8 mouse cellular contexts compared by ENCODE assay signal in the genomic region with DNA sequence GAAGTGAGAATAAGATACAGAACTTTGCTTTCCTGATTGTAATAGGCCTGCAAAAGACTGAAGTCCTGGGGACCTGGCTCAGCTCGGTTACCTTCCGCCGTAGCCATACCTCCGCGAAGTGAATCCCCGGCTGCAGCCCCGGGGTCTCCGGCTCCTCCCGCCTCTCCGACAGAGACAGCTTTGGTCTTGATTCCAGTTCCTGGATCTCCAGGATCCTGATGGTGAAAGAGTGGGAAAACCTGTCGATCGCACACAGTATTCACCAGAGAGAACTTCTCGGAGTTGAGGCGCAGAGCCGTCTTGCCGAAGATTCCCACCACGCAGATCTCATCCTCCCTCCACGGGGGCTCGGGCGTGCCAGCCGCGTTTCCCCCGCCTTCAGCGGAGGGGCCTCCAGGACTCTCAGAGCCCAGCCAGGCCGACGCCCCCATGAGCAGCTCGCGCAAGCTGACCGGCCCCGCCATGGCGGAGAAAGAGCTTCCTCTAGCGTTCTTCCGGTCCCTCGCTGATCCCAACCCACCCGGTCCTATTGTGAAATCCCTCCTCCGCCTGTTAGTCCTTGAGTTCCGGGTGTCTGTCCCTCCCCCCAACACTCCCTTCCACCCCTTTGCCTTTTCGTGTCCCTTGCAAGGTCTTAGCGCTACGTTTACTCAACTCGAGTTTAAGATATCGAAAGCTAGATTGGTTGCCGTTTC. TPM values are rescaled to one million over a fixed set of nuclear protein-coding genes. Genes with fewer than 3 reads are reported as not detected.
A peak's percentile ranks its signal among the peaks of the same experiment; 100 is the strongest.
DNase-seq lines count a peak whose midpoint lies in the region; ATAC-seq and TF ChIP-seq lines count a peak whose summit lies in the region.

A gene (minus strand): TSS at position 485 of the 695 bp plus-strand sequence.

- peak; percentile 94 for DNase-seq in G1E (ENCODE audit: low spot score)
- peak; percentile 73 for DNase-seq in cerebellum, adult 11-12 months
- peak; percentile 80 to 85 for DNase-seq in heart, postnatal 14 days
- DNase-seq in layer of hippocampus, adult 18-20 months (ENCODE audit: low spot score in 2 of 2), result peak; percentile 76 to 84
- DNase-seq in lung, adult 18-20 months, result peak; percentile 84 to 89

- TF ChIP-seq CTCF in G1E (IDR thresholded peaks at IDR 0.05; ENCODE audit: low read depth, low read length), result no peak
- 0 out of 2 replicates have a peak, but pooled peaks have one; percentile 6 for TF ChIP-seq CTCF in testis, adult 2 months (IDR thresholded peaks at IDR 0.05; ENCODE audit: control insufficient read depth, insufficient read depth, insufficient replicate concordance, low read depth, low read length)

- peak within 1 kb of the TSS; percentile 95 for H3K4me3 ChIP-seq in G1E (ENCODE audit: low read depth, low read length)
- H3K4me3 ChIP-seq in forebrain, embryonic 15.5 days, result peak within 1 kb of the TSS; percentile 95
- H3K4me3 ChIP-seq in neural tube, embryonic 14.5 days (ENCODE audit: low read depth, low read length), result peak within 1 kb of the TSS; percentile 85
- H3K4me3 ChIP-seq in testis, adult 2 months (ENCODE audit: control insufficient read depth, low read depth, low read length), result peak within 1 kb of the TSS; percentile 99

- intact Hi-C loops in heart, postnatal 14 days (cut with DNase I), result no loop called here

- peaks cover 60% of the 10 kb centered on the region for H3K36me3 ChIP-seq in G1E (replicated peaks)
- peaks cover 36% of the 10 kb centered on the region for H3K36me3 ChIP-seq in forebrain, embryonic 15.5 days
- H3K36me3 ChIP-seq in neural tube, embryonic 14.5 days (ENCODE audit: control insufficient read depth, insufficient read depth, low read length), result peaks cover 12% of the 10 kb centered on the region; the same call in 1 of the 2 replicates
- H3K36me3 ChIP-seq in testis, adult 2 months (ENCODE audit: control insufficient read depth, insufficient read depth, low read length), result peaks cover 3% of the 10 kb centered on the region

- H3K27me3 ChIP-seq in G1E (ENCODE audit: insufficient read depth, low read length), result no peaks in the 10 kb centered on the region
- no peaks in the 10 kb centered on the region for H3K27me3 ChIP-seq in forebrain, embryonic 15.5 days
- no peaks in the 10 kb centered on the region for H3K27me3 ChIP-seq in neural tube, embryonic 14.5 days (ENCODE audit: control insufficient read depth, insufficient read depth, low read length)
- no peaks in the 10 kb centered on the region for H3K27me3 ChIP-seq in testis, adult 2 months (ENCODE audit: control insufficient read depth, insufficient read depth, low read length)

- peak; percentile 78; the same call in 1 of the 2 replicates for TF ChIP-seq POLR2A in testis, adult 2 months (IDR thresholded peaks at IDR 0.05; ENCODE audit: control insufficient read depth, low read depth, low read length)

- ATAC-seq in G1E (ENCODE audit: extremely low read depth, insufficient number of reproducible peaks, low FRiP score, poor library complexity, severe bottlenecking), result peak; percentile 85
- peak; percentile 93 for ATAC-seq in forebrain, embryonic 15.5 days (replicated peaks)
- ATAC-seq in neural tube, embryonic 14.5 days (ENCODE audit: low read depth), result peak; percentile 85

- H3K9ac ChIP-seq in forebrain, embryonic 15.5 days (replicated peaks), result peak within 1 kb of the TSS; percentile 88
- H3K9ac ChIP-seq in neural tube, embryonic 14.5 days (replicated peaks; ENCODE audit: low read depth, low read length), result peak within 1 kb of the TSS; percentile 68

- peak within 1 kb of the TSS; percentile 84 for H3K4me2 ChIP-seq in forebrain, embryonic 15.5 days (replicated peaks)
- peak within 1 kb of the TSS; percentile 71 for H3K4me2 ChIP-seq in neural tube, embryonic 14.5 days (ENCODE audit: low read depth, low read length)

- H3K27ac ChIP-seq in forebrain, embryonic 15.5 days (replicated peaks), result peak within 1 kb of the TSS; percentile 58
- peak within 1 kb of the TSS; percentile 7; the same call in 1 of the 2 replicates for H3K27ac ChIP-seq in neural tube, embryonic 14.5 days (ENCODE audit: low read depth, low read length)
- H3K27ac ChIP-seq in testis, adult 2 months (ENCODE audit: control insufficient read depth, insufficient read depth, low read depth, low read length), result peak within 1 kb of the TSS; percentile 83

- WGBS in forebrain, embryonic 15.5 days, result under 1% methylated on average over 43 of the region's 43 CpGs
- under 1% methylated on average over 42 of the region's 43 CpGs for WGBS in neural tube, embryonic 14.5 days

- H3K4me1 ChIP-seq in G1E (ENCODE audit: insufficient read depth, low read depth, low read length), result peaks cover 36% of the 10 kb centered on the region
- peaks cover 41% of the 10 kb centered on the region for H3K4me1 ChIP-seq in forebrain, embryonic 15.5 days
- peaks cover 25% of the 10 kb centered on the region for H3K4me1 ChIP-seq in neural tube, embryonic 14.5 days (ENCODE audit: control insufficient read depth, insufficient read depth, low read length)
- peaks cover 9% of the 10 kb centered on the region for H3K4me1 ChIP-seq in testis, adult 2 months (ENCODE audit: control insufficient read depth, insufficient read depth, low read length)

- no peaks in the 10 kb centered on the region for H3K9me3 ChIP-seq in G1E (replicated peaks)
- no peaks in the 10 kb centered on the region for H3K9me3 ChIP-seq in forebrain, embryonic 15.5 days
- H3K9me3 ChIP-seq in neural tube, embryonic 14.5 days (ENCODE audit: control insufficient read depth, low read length), result no peaks in the 10 kb centered on the region

RNA-seq across cellular contexts. Expression of the gene that starts here (rescaled TPM):
- 19.3 and 21.8 TPM in 2 replicates for total RNA-seq in G1E (2014; fragmentation: Nextera tagmentation)
- total RNA-seq in G1E (2017), result 20.2 and 20.5 TPM in 2 replicates
- polyA plus RNA-seq in G1E (2012), result 3.5 and 5.7 TPM in 2 replicates
- 22.2 and 22.6 TPM in 2 replicates for polyA plus RNA-seq in forebrain, embryonic 15.5 days (2015; fragmentation: Nextera tagmentation; extraction: Ambion mirVana)
- 1 to 10 TPM; 8.9 to 9.2 TPM for total RNA-seq in heart, postnatal 14 days (2021)
- 10 to 100 TPM; 16.3 to 17.8 TPM for total RNA-seq in layer of hippocampus, adult 18-20 months (2021)
- polyA plus RNA-seq in neural tube, embryonic 14.5 days (2014; fragmentation: Nextera tagmentation; extraction: Ambion mirVana), result 23.2 TPM in 2 replicates
- polyA plus RNA-seq in testis, adult 2 months (2012; rRNA removed), result 7.5 and 8.0 TPM in 2 replicates

Comparison
In these comparisons a context has a peak if more than half of its experiments do, and no peak if none do; other contexts are left out.
1. Peak in every context shown above with its lines: DNase-seq, ATAC-seq, H3K4me3 ChIP-seq and H3K27ac ChIP-seq.
2. H3K27ac ChIP-seq: peak in every context shown above with its lines; median percentile 83 in testis, adult 2 months; 58 in forebrain, embryonic 15.5 days; 7 in neural tube, embryonic 14.5 days.